ENCODE assay signal across 18 mouse cellular contexts in the genomic region with DNA sequence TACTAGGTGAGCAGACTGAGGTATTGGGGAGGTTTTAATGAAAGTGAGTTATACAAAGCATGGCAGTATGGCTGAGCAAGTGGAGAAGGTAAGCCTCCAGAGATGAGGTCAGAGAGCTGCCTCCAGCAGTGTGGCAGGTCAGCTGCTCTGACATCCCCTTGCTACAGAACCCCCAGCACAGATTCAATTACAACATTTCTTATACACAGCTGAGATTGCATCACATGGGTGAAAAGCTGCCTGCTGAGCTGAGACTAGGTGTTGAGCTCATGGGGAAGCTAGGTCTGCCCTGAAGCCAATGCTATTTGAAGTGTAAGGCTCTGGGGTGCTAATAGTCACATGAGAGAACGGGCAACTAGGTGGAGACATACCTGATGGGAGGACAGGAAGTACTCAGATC.
"Had no signal": no experiment of that assay in that cellular context is flagged by ENCODE, and none has a peak within 500 bp of the region (broad histone marks: within the 10 kb centered on the region; RNA-seq: fewer than 3 reads in every experiment).

No protein-coding gene starts in this region.

- H3K9ac ChIP-seq: kidney, embryonic 15.5 days; limb, embryonic 13.5 days; liver, embryonic 12.5 days; liver, embryonic 15.5 days; lung, embryonic 15.5 days; midbrain, embryonic 12.5 days; midbrain, embryonic 15.5 days; neural tube, embryonic 13.5 days had no signal

- ATAC-seq: intestine, embryonic 16.5 days; liver, embryonic 12.5 days; midbrain, embryonic 15.5 days had no signal

- H3K4me2 ChIP-seq: kidney, embryonic 15.5 days; limb, embryonic 13.5 days; liver, embryonic 12.5 days; liver, embryonic 15.5 days; lung, embryonic 15.5 days; midbrain, embryonic 12.5 days; midbrain, embryonic 15.5 days; neural tube, embryonic 13.5 days had no signal

- H3K27ac ChIP-seq: kidney, embryonic 15.5 days; limb, embryonic 13.5 days; liver, embryonic 12.5 days; liver, embryonic 15.5 days; lung, embryonic 15.5 days; midbrain, embryonic 12.5 days; midbrain, embryonic 15.5 days; neural tube, embryonic 13.5 days had no signal

- H3K9me3 ChIP-seq: kidney, embryonic 15.5 days; limb, embryonic 13.5 days; liver, embryonic 12.5 days; liver, embryonic 15.5 days; lung, embryonic 15.5 days; midbrain, embryonic 12.5 days; midbrain, embryonic 15.5 days; neural tube, embryonic 13.5 days had no signal

- H3K4me1 ChIP-seq: liver, embryonic 12.5 days; liver, embryonic 15.5 days; lung, embryonic 15.5 days; midbrain, embryonic 12.5 days; midbrain, embryonic 15.5 days; neural tube, embryonic 13.5 days had no signal

- H3K27me3 ChIP-seq: kidney, embryonic 15.5 days; limb, embryonic 13.5 days; liver, embryonic 12.5 days; liver, embryonic 15.5 days; lung, embryonic 15.5 days; midbrain, embryonic 12.5 days; midbrain, embryonic 15.5 days; neural tube, embryonic 13.5 days had no signal

- DNase-seq: kidney, adult 18-20 months; kidney, postnatal 10 days; kidney, postnatal 36 days; left cerebral cortex, postnatal 4 days; liver; lung, adult 18-20 months; lung, postnatal 4 days; thymus, adult 18-20 months; thymus, postnatal 36 days had no signal

- H3K36me3 ChIP-seq: kidney, embryonic 15.5 days; limb, embryonic 13.5 days; liver, embryonic 12.5 days; liver, embryonic 15.5 days; lung, embryonic 15.5 days; midbrain, embryonic 12.5 days; midbrain, embryonic 15.5 days; neural tube, embryonic 13.5 days had no signal

- H3K4me3 ChIP-seq: kidney, embryonic 15.5 days; limb, embryonic 13.5 days; liver, embryonic 12.5 days; liver, embryonic 15.5 days; lung, embryonic 15.5 days; midbrain, embryonic 12.5 days; midbrain, embryonic 15.5 days; neural tube, embryonic 13.5 days had no signal
